Mouse (Mus musculus) heart, postnatal 0 days (tissue): ENCODE data around the gene Zfp866. TPM values are rescaled to one million over a fixed set of nuclear protein-coding genes. Genes with fewer than 3 reads are reported as not detected.

Experiments used
- ATAC-seq: fragments of 200-750 bp; cut with Nextera tagmentation; 2 replicates; pipeline ENCODE4 v1.8.0; 2017; ENCODE audit warnings: low read depth, moderate number of reproducible peaks, moderate library complexity; ENCODE audit not compliant: insufficient read depth
- DNase-seq: peaks from one replicate; pipeline ENCODE4 v3.0.0-alpha.2; 2016; ENCODE audit warnings: low spot score
- H3K27ac ChIP-seq: fragments of 300-500 bp; sonication (generic); 2 replicates; pipeline ENCODE4 v1.5.1; 2014; ENCODE audit warnings: low read depth, mild to moderate bottlenecking
- H3K27me3 ChIP-seq: fragments of 300-500 bp; sonication (generic); 2 replicates; pipeline ENCODE4 v1.6.1; 2014; ENCODE audit warnings: low read length, mixed read lengths; ENCODE audit not compliant: control insufficient read depth, insufficient read depth
- H3K36me3 ChIP-seq: fragments of 300-500 bp; sonication (generic); replicated peaks from 2 replicates; pipeline ENCODE4 v1.6.1; 2014; ENCODE audit warnings: low read length, mixed read lengths; ENCODE audit not compliant: control insufficient read depth, insufficient read depth
- H3K4me1 ChIP-seq: fragments of 300-500 bp; sonication (generic); 2 replicates; pipeline ENCODE4 v1.6.1; 2014; ENCODE audit warnings: antibody characterized with exemption; ENCODE audit not compliant: control insufficient read depth, insufficient read depth
- H3K4me2 ChIP-seq: fragments of 300-500 bp; sonication (generic); 2 replicates; pipeline ENCODE4 v1.6.1; 2014; ENCODE audit warnings: low read depth, mild to moderate bottlenecking, low read length, moderate library complexity
- H3K4me3 ChIP-seq: fragments of 300-500 bp; sonication (generic); 2 replicates; pipeline ENCODE4 v1.5.1; 2014; ENCODE audit warnings: low read depth, low read length
- H3K9ac ChIP-seq: fragments of 300-500 bp; sonication (generic); replicated peaks from 2 replicates; pipeline ENCODE4 v1.6.1; 2014; ENCODE audit warnings: low read depth, low read length, mixed read lengths
- H3K9me3 ChIP-seq: fragments of 300-500 bp; sonication (generic); replicated peaks from 2 replicates; pipeline ENCODE4 v1.6.1; 2016; ENCODE audit warnings: low read length; ENCODE audit not compliant: control insufficient read depth
- CTCF ChIP-seq: IDR thresholded peaks from 2 replicates; pipeline ENCODE4 v1.5.1; 2016; ENCODE audit warnings: antibody characterized with exemption, control low read depth, low read depth
- EP300 ChIP-seq: IDR thresholded peaks from 2 replicates; pipeline ENCODE4 v1.6.1; 2016; ENCODE audit warnings: antibody characterized with exemption, low read depth
- WGBS: fragments of 180-500 bp; shearing (Covaris S2); extraction: QIAGEN DNeasy Blood & Tissue Kit; methylation state at CpG from one replicate; pipeline ENCODE4 v1.1.7; 2014; 5-methylcytosine and 5-hydroxymethylcytosine counted together
- polyA plus RNA-seq: library from polyadenylated mRNA; unstranded; fragments of >200 nt; fragmentation: Nextera tagmentation; extraction: Ambion mirVana; gene quantifications from 2 replicates; pipeline ENCODE4 v1.2.1, GENCODE M21; 2015
- total RNA-seq: library from RNA; depleted of rRNA; stranded (reverse); fragments of >200 nt; gene quantifications from 2 replicates; pipeline ENCODE4 v1.2.3, GENCODE M21; 2014; ENCODE audit warnings: low replicate concordance

Gene Zfp866
- total and polyA plus RNA-seq, 2 experiments from 2014 or later = 9.2 to 20.5 TPM

GRCm38 (mm10) chr8:69774503-69775148 is 16.4 kb downstream of the Zfp866 start, which contains the start of gene Gm20422:
Gm20422 (minus strand) TSS chr8:69774886.
- ATAC-seq (peak; percentile 99), DNase-seq (peak; percentile 100)
- H3K36me3 ChIP-seq = 0 out of 2 replicates have a peak, but pooled peaks cover 9% of the 10 kb centered on the region
- TF ChIP-seq CTCF = no peak
- TF ChIP-seq EP300 = no peak
- peaks cover 22% of the 10 kb centered on the region; the same call in 1 of the 2 replicates for H3K4me1 ChIP-seq
- H3K27ac ChIP-seq = peak within 1 kb of the TSS; percentile 99
- H3K4me3 ChIP-seq = peak within 1 kb of the TSS; percentile 68
- peak within 1 kb of the TSS; percentile 63 for H3K4me2 ChIP-seq
- no peaks in the 10 kb centered on the region for H3K9me3 ChIP-seq
- H3K27me3 ChIP-seq = no peaks in the 10 kb centered on the region
- under 1% methylated on average over 41 of the region's 41 CpGs for WGBS
- H3K9ac ChIP-seq = peak within 1 kb of the TSS; percentile 78

DNA sequence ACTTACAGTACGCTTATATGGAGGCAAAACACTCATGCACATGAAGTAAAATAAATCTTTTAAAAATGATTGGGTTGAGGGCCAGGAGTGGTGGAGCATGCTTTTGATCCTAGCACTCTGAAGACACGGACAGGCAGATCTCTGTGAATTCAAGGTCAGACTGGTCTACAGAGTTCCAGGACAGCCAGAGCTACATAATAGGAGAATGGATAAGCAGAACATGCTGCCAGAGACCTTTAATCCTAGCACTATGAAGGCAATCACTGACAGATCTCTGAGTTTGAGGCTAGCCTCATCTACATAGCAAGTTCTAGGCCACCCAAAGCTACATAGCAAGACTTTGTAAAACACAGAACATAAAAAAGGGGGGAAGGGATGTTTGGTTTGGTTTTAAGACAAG is 18.9 kb downstream of the Zfp866 start:
- Histone ChIP-seq H3K4me3 (no peak overlapping the region), H3K4me2 (no peak overlapping the region), H3K27me3 (no peaks in the 10 kb centered on the region), H3K9ac (no peak overlapping the region), H3K4me1 (peaks cover 22% of the 10 kb centered on the region; the same call in 1 of the 2 replicates), H3K9me3 (peaks cover 5% of the 10 kb centered on the region; the same call in 1 of the 2 replicates), H3K36me3 (peaks cover 34% of the 10 kb centered on the region), H3K27ac (no peak overlapping the region)
- 52% methylated on average over 2 of the region's 2 CpGs for WGBS
- TF ChIP-seq EP300 (no peak), CTCF (no peak)
- ATAC-seq (no peak), DNase-seq (no peak)

- no peak for DNase-seq
- peaks cover 43% of the 10 kb centered on the region for H3K36me3 ChIP-seq
- 86% methylated on average over 9 of the region's 9 CpGs for WGBS
- no peak overlapping the region for H3K9ac ChIP-seq
- ATAC-seq = no peak
- H3K9me3 ChIP-seq = peaks cover 12% of the 10 kb centered on the region
- H3K4me3 ChIP-seq = no peak overlapping the region
- TF ChIP-seq CTCF (no peak), EP300 (no peak)
- H3K4me2 ChIP-seq = no peak overlapping the region
- H3K4me1 ChIP-seq = peaks cover 22% of the 10 kb centered on the region; the same call in 1 of the 2 replicates
- H3K27ac ChIP-seq = no peak overlapping the region
- no peaks in the 10 kb centered on the region for H3K27me3 ChIP-seq
These were observed 19.8 kb downstream of the Zfp866 start for GRCm38 (mm10) chr8:69771221-69771620.

DNA sequence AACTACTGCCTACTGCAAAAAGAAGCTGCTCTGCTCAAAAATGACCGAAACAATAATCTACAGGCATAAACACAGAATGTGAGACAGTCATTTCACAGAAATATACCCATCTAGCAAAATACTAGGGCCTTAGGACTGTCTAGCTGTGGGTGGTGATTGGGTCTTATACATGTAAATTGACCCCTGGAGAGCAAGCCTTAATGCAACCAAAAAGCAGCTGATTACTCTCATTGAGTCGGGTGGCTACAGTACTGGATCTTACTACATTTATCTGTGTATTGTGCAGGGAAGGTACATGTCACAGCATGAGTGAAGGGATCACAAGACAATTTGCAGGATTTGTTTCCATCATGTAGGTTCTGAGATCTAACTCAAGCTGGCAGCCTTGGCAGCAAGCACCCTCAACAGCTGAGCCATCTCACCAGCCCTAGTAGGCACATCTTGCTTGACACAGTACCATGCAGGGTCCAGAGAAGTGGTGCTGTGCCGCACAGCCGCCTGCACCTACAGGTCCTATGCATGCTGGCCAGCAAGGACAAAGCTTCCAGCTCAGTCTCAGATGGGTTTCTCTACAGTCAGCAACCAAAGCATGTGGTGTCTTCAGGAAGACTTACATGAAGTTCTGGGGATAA is 29.0 kb downstream of the Zfp866 start:
- Histone ChIP-seq H3K4me1 (no peaks in the 10 kb centered on the region), H3K9ac (no peak overlapping the region), H3K27ac (no peak overlapping the region), H3K36me3 (peaks cover 59% of the 10 kb centered on the region), H3K4me3 (no peak overlapping the region), H3K27me3 (no peaks in the 10 kb centered on the region), H3K9me3 (peaks cover 16% of the 10 kb centered on the region; the same call in 1 of the 2 replicates), H3K4me2 (no peak overlapping the region)
- DNase-seq (no peak), ATAC-seq (no peak)
- 86% methylated on average over 4 of the region's 4 CpGs for WGBS
- TF ChIP-seq CTCF (no peak), EP300 (no peak)

- no peaks in the 10 kb centered on the region for H3K9me3 ChIP-seq
- H3K4me3 ChIP-seq = no peak overlapping the region
- no peak overlapping the region for H3K9ac ChIP-seq
- H3K27me3 ChIP-seq = no peaks in the 10 kb centered on the region
- WGBS = 91% methylated on average over 5 of the region's 5 CpGs
- DNase-seq = no peak
- H3K4me2 ChIP-seq = no peak overlapping the region
- TF ChIP-seq CTCF = no peak
- TF ChIP-seq EP300 = no peak
- no peak for ATAC-seq
- H3K27ac ChIP-seq = no peak overlapping the region
- peaks cover 35% of the 10 kb centered on the region for H3K36me3 ChIP-seq
- H3K4me1 ChIP-seq = no peaks in the 10 kb centered on the region
These were observed 32.7 kb downstream of the Zfp866 start for GRCm38 (mm10) chr8:69758316-69758715.
